Mouse (Mus musculus): ENCODE measurements around the gene Slc20a1. TPM values are rescaled to one million over a fixed set of nuclear protein-coding genes. Genes with fewer than 3 reads are reported as not detected.

Slc20a1 gene
- polyA plus RNA-seq, 1 experiment from 2014 or later: 23.7 TPM

- no peak for ATAC-seq (ENCODE audit: low read depth)
Measured at GRCm38 (mm10) chr2:129247707-129248121, 49.1 kb downstream of the Slc20a1 start.

GRCm38 (mm10) chr2:129249321-129249720 is 50.8 kb downstream of the Slc20a1 start:
- no peak for ATAC-seq (ENCODE audit: low read depth)
- Histone ChIP-seq H3K4me2 (ENCODE audit: low read depth, low read length) (no peak overlapping the region), H3K27me3 (replicated peaks; ENCODE audit: control insufficient read depth, insufficient read depth, low read length) (no peaks in the 10 kb centered on the region), H3K4me1 (ENCODE audit: control insufficient read depth, insufficient read depth, low read length) (no peaks in the 10 kb centered on the region), H3K36me3 (ENCODE audit: control insufficient read depth, insufficient read depth, low read length) (no peaks in the 10 kb centered on the region), H3K9ac (ENCODE audit: low read depth, low read length) (no peak overlapping the region), H3K27ac (replicated peaks; ENCODE audit: low read depth, low read length) (no peak overlapping the region), H3K4me3 (ENCODE audit: low read depth, low read length) (no peak overlapping the region), H3K9me3 (ENCODE audit: control insufficient read depth, low read length) (no peaks in the 10 kb centered on the region)
- 55% methylated on average over 1 of the region's 1 CpGs for WGBS
- no peak for DNase-seq (ENCODE audit: low spot score)

More at GRCm38 (mm10) chr2:129247707-129248121, 49.1 kb downstream of the Slc20a1 start:
- no peaks in the 10 kb centered on the region for H3K4me1 ChIP-seq (ENCODE audit: control insufficient read depth, insufficient read depth, low read length)
- H3K4me2 ChIP-seq (ENCODE audit: low read depth, low read length): no peak overlapping the region
- WGBS: 88% methylated on average over 7 of the region's 7 CpGs
- no peak for DNase-seq (ENCODE audit: low spot score)
- H3K9ac ChIP-seq (ENCODE audit: low read depth, low read length): no peak overlapping the region
- H3K27ac ChIP-seq (replicated peaks; ENCODE audit: low read depth, low read length): no peak overlapping the region
- H3K27me3 ChIP-seq (replicated peaks; ENCODE audit: control insufficient read depth, insufficient read depth, low read length): no peaks in the 10 kb centered on the region
- H3K9me3 ChIP-seq (ENCODE audit: control insufficient read depth, low read length): no peaks in the 10 kb centered on the region
- no peak overlapping the region for H3K4me3 ChIP-seq (ENCODE audit: low read depth, low read length)
- no peaks in the 10 kb centered on the region for H3K36me3 ChIP-seq (ENCODE audit: control insufficient read depth, insufficient read depth, low read length)

GRCm38 (mm10) chr2:129252836-129253630 is 54.5 kb downstream of the Slc20a1 start:
- Histone ChIP-seq H3K27ac (replicated peaks; ENCODE audit: low read depth, low read length) (no peak overlapping the region), H3K4me2 (ENCODE audit: low read depth, low read length) (no peak overlapping the region), H3K27me3 (replicated peaks; ENCODE audit: control insufficient read depth, insufficient read depth, low read length) (no peaks in the 10 kb centered on the region), H3K9ac (ENCODE audit: low read depth, low read length) (no peak overlapping the region), H3K36me3 (ENCODE audit: control insufficient read depth, insufficient read depth, low read length) (no peaks in the 10 kb centered on the region), H3K4me3 (ENCODE audit: low read depth, low read length) (no peak overlapping the region), H3K9me3 (ENCODE audit: control insufficient read depth, low read length) (no peaks in the 10 kb centered on the region), H3K4me1 (ENCODE audit: control insufficient read depth, insufficient read depth, low read length) (no peaks in the 10 kb centered on the region)
- ATAC-seq (ENCODE audit: low read depth) (no peak), DNase-seq (ENCODE audit: low spot score) (no peak)
- WGBS: 84% methylated on average over 17 of the region's 19 CpGs

- no peaks in the 10 kb centered on the region for H3K27me3 ChIP-seq (replicated peaks; ENCODE audit: control insufficient read depth, insufficient read depth, low read length)
- no peak overlapping the region for H3K4me2 ChIP-seq (ENCODE audit: low read depth, low read length)
- H3K9me3 ChIP-seq (ENCODE audit: control insufficient read depth, low read length): no peaks in the 10 kb centered on the region
- H3K9ac ChIP-seq (ENCODE audit: low read depth, low read length): no peak overlapping the region
- no peaks in the 10 kb centered on the region for H3K36me3 ChIP-seq (ENCODE audit: control insufficient read depth, insufficient read depth, low read length)
- no peak for ATAC-seq (ENCODE audit: low read depth)
- DNase-seq (ENCODE audit: low spot score): no peak
- 52% methylated on average over 2 of the region's 2 CpGs for WGBS
- no peak overlapping the region for H3K4me3 ChIP-seq (ENCODE audit: low read depth, low read length)
- no peaks in the 10 kb centered on the region for H3K4me1 ChIP-seq (ENCODE audit: control insufficient read depth, insufficient read depth, low read length)
- H3K27ac ChIP-seq (replicated peaks; ENCODE audit: low read depth, low read length): no peak overlapping the region
Measured at GRCm38 (mm10) chr2:129253631-129253970, 55.0 kb downstream of the Slc20a1 start.

- no peaks in the 10 kb centered on the region for H3K4me1 ChIP-seq (ENCODE audit: control insufficient read depth, insufficient read depth, low read length)
- H3K4me2 ChIP-seq (ENCODE audit: low read depth, low read length): no peak overlapping the region
- no peak for DNase-seq (ENCODE audit: low spot score)
- WGBS: 73% methylated on average over 2 of the region's 2 CpGs
- no peak for ATAC-seq (ENCODE audit: low read depth)
- no peaks in the 10 kb centered on the region for H3K27me3 ChIP-seq (replicated peaks; ENCODE audit: control insufficient read depth, insufficient read depth, low read length)
- no peaks in the 10 kb centered on the region for H3K9me3 ChIP-seq (ENCODE audit: control insufficient read depth, low read length)
- H3K9ac ChIP-seq (ENCODE audit: low read depth, low read length): no peak overlapping the region
- no peaks in the 10 kb centered on the region for H3K36me3 ChIP-seq (ENCODE audit: control insufficient read depth, insufficient read depth, low read length)
- H3K4me3 ChIP-seq (ENCODE audit: low read depth, low read length): no peak overlapping the region
- H3K27ac ChIP-seq (replicated peaks; ENCODE audit: low read depth, low read length): no peak overlapping the region
Measured at GRCm38 (mm10) chr2:129254076-129254475, 55.5 kb downstream of the Slc20a1 start.

- H3K4me2 ChIP-seq (ENCODE audit: low read depth, low read length): no peak overlapping the region
- no peaks in the 10 kb centered on the region for H3K9me3 ChIP-seq (ENCODE audit: control insufficient read depth, low read length)
- no peak overlapping the region for H3K9ac ChIP-seq (ENCODE audit: low read depth, low read length)
- no peak overlapping the region for H3K4me3 ChIP-seq (ENCODE audit: low read depth, low read length)
- ATAC-seq (ENCODE audit: low read depth) (no peak), DNase-seq (ENCODE audit: low spot score) (no peak)
- 50% methylated on average over 4 of the region's 4 CpGs for WGBS
- H3K27me3 ChIP-seq (replicated peaks; ENCODE audit: control insufficient read depth, insufficient read depth, low read length): no peaks in the 10 kb centered on the region
- no peaks in the 10 kb centered on the region for H3K36me3 ChIP-seq (ENCODE audit: control insufficient read depth, insufficient read depth, low read length)
- H3K27ac ChIP-seq (replicated peaks; ENCODE audit: low read depth, low read length): no peak overlapping the region
- H3K4me1 ChIP-seq (ENCODE audit: control insufficient read depth, insufficient read depth, low read length): no peaks in the 10 kb centered on the region
Measured at GRCm38 (mm10) chr2:129256006-129256405, 57.4 kb downstream of the Slc20a1 start.

- no peak for ATAC-seq (ENCODE audit: low read depth)
- 80% methylated on average over 3 of the region's 3 CpGs for WGBS
Measured at GRCm38 (mm10) chr2:129258056-129258455, 59.5 kb downstream of the Slc20a1 start.

GRCm38 (mm10) chr2:129258475-129259211 is 60.1 kb downstream of the Slc20a1 start:
- WGBS: 28% methylated on average over 7 of the region's 7 CpGs
- peak; percentile 84 for ATAC-seq (ENCODE audit: low read depth)

More at GRCm38 (mm10) chr2:129258056-129258455, 59.5 kb downstream of the Slc20a1 start:
- Histone ChIP-seq H3K4me3 (ENCODE audit: low read depth, low read length) (no peak overlapping the region), H3K9me3 (ENCODE audit: control insufficient read depth, low read length) (no peaks in the 10 kb centered on the region), H3K27me3 (replicated peaks; ENCODE audit: control insufficient read depth, insufficient read depth, low read length) (no peaks in the 10 kb centered on the region), H3K9ac (ENCODE audit: low read depth, low read length) (no peak overlapping the region), H3K4me2 (ENCODE audit: low read depth, low read length) (no peak overlapping the region), H3K27ac (replicated peaks; ENCODE audit: low read depth, low read length) (no peak overlapping the region), H3K36me3 (ENCODE audit: control insufficient read depth, insufficient read depth, low read length) (no peaks in the 10 kb centered on the region), H3K4me1 (ENCODE audit: control insufficient read depth, insufficient read depth, low read length) (no peaks in the 10 kb centered on the region)
- no peak for DNase-seq (ENCODE audit: low spot score)

More at GRCm38 (mm10) chr2:129258475-129259211, 60.1 kb downstream of the Slc20a1 start:
- DNase-seq (ENCODE audit: low spot score): peak; percentile 87
- no peaks in the 10 kb centered on the region for H3K36me3 ChIP-seq (ENCODE audit: control insufficient read depth, insufficient read depth, low read length)
- no peak overlapping the region for H3K4me3 ChIP-seq (ENCODE audit: low read depth, low read length)
- no peak overlapping the region for H3K4me2 ChIP-seq (ENCODE audit: low read depth, low read length)
- no peaks in the 10 kb centered on the region for H3K27me3 ChIP-seq (replicated peaks; ENCODE audit: control insufficient read depth, insufficient read depth, low read length)
- no peak overlapping the region for H3K27ac ChIP-seq (replicated peaks; ENCODE audit: low read depth, low read length)
- H3K9ac ChIP-seq (ENCODE audit: low read depth, low read length): peak overlapping the region; percentile 14; the same call in 1 of the 2 replicates
- H3K9me3 ChIP-seq (ENCODE audit: control insufficient read depth, low read length): no peaks in the 10 kb centered on the region
- H3K4me1 ChIP-seq (ENCODE audit: control insufficient read depth, insufficient read depth, low read length): no peaks in the 10 kb centered on the region
